Mouse (Mus musculus) liver, postnatal 0 days (tissue): Measurements from ENCODE around the gene Hoxc9. TPM values are rescaled to one million over a fixed set of nuclear protein-coding genes. Genes with fewer than 3 reads are reported as not detected.
A peak's percentile ranks its signal among the peaks of the same experiment; 100 is the strongest.

Experiments used
- ATAC-seq: fragments of 200-750 bp; cut with Nextera tagmentation; 2 replicates; pipeline ENCODE4 v1.8.0; 2017; ENCODE audit warnings: mild to moderate bottlenecking, moderate library complexity
- DNase-seq: peaks from one replicate; pipeline ENCODE4 v3.0.0-alpha.2; 2016
- H3K27ac ChIP-seq: fragments of 300-500 bp; sonication (generic); 2 replicates; pipeline ENCODE4 v1.5.1; 2014; ENCODE audit warnings: antibody characterized with exemption, moderate library complexity, mild to moderate bottlenecking, low read depth
- H3K27me3 ChIP-seq: fragments of 300-500 bp; sonication (generic); 2 replicates; pipeline ENCODE4 v1.6.1; 2014; ENCODE audit warnings: low read length, control low read depth, mixed read lengths; ENCODE audit not compliant: insufficient read depth
- H3K36me3 ChIP-seq: fragments of 300-500 bp; sonication (generic); replicated peaks from 2 replicates; pipeline ENCODE4 v1.6.1; 2014; ENCODE audit warnings: mild to moderate bottlenecking, control low read depth, low read length, moderate library complexity, mixed read lengths; ENCODE audit not compliant: insufficient read depth
- H3K4me1 ChIP-seq: fragments of 300-500 bp; sonication (generic); 2 replicates; pipeline ENCODE4 v1.6.1; 2014; ENCODE audit warnings: antibody characterized with exemption, mild to moderate bottlenecking, control low read depth; ENCODE audit not compliant: insufficient read depth
- H3K4me2 ChIP-seq: fragments of 300-500 bp; sonication (generic); 2 replicates; pipeline ENCODE4 v1.6.1; 2014; ENCODE audit warnings: low read depth, mild to moderate bottlenecking, low read length, moderate library complexity, mixed read lengths
- H3K4me3 ChIP-seq: fragments of 300-500 bp; sonication (generic); 2 replicates; pipeline ENCODE4 v1.5.1; 2014; ENCODE audit warnings: low read depth, low read length
- H3K9ac ChIP-seq: fragments of 300-500 bp; sonication (generic); replicated peaks from 2 replicates; pipeline ENCODE4 v1.6.1; 2014; ENCODE audit warnings: mild to moderate bottlenecking, moderate library complexity
- H3K9me3 ChIP-seq: fragments of 300-500 bp; sonication (generic); 2 replicates; pipeline ENCODE4 v1.6.1; 2016; ENCODE audit warnings: mild to moderate bottlenecking, control low read depth, low read length, mixed read lengths
- CTCF ChIP-seq: sonication (generic); IDR thresholded peaks from 2 replicates; pipeline ENCODE4 v1.5.1; 2016; ENCODE audit warnings: antibody characterized with exemption, low read depth
- EP300 ChIP-seq: IDR thresholded peaks from 2 replicates; pipeline ENCODE4 v1.6.1; 2016; ENCODE audit warnings: antibody characterized with exemption, low read depth, mild to moderate bottlenecking
- WGBS: fragments of 180-500 bp; shearing (Covaris S2); extraction: QIAGEN DNeasy Blood & Tissue Kit; methylation state at CpG from one replicate; pipeline ENCODE4 v1.1.7; 2014; ENCODE audit not compliant: insufficient replicate concordance; 5-methylcytosine and 5-hydroxymethylcytosine counted together
- polyA plus RNA-seq: library from polyadenylated mRNA; unstranded; fragments of >200 nt; fragmentation: Nextera tagmentation; extraction: Ambion mirVana; gene quantifications from 2 replicates; pipeline ENCODE4 v1.2.1, GENCODE M21; 2015

Gene Hoxc9
- polyA plus RNA-seq, 1 experiment from 2014 or later, result not detected

- no peak for DNase-seq
- H3K27ac ChIP-seq, result no peak overlapping the region
- peaks cover 100% of the 10 kb centered on the region for H3K27me3 ChIP-seq
- no peaks in the 10 kb centered on the region for H3K36me3 ChIP-seq
- H3K4me1 ChIP-seq, result no peaks in the 10 kb centered on the region
- no peak for TF ChIP-seq CTCF
- no peak for TF ChIP-seq EP300
- WGBS, result 2% methylated on average over 48 of the region's 50 CpGs
- H3K4me3 ChIP-seq, result no peak overlapping the region
- no peaks in the 10 kb centered on the region for H3K9me3 ChIP-seq
- H3K4me2 ChIP-seq, result no peak overlapping the region
- ATAC-seq, result no peak
- no peak overlapping the region for H3K9ac ChIP-seq
Observed at GRCm38 (mm10) chr15:102937036-102937666, 39.1 kb upstream of the Hoxc9 start.

- Histone ChIP-seq H3K9me3 (no peaks in the 10 kb centered on the region), H3K9ac (no peak overlapping the region), H3K4me3 (no peak overlapping the region), H3K27me3 (peaks cover 100% of the 10 kb centered on the region), H3K4me2 (no peak overlapping the region), H3K4me1 (no peaks in the 10 kb centered on the region), H3K27ac (no peak overlapping the region), H3K36me3 (no peaks in the 10 kb centered on the region)
- ATAC-seq (no peak), DNase-seq (no peak)
- TF ChIP-seq EP300 (no peak), CTCF (no peak)
- 4% methylated on average over 34 of the region's 34 CpGs for WGBS
Observed at GRCm38 (mm10) chr15:102939256-102940155, 36.7 kb upstream of the Hoxc9 start.

- H3K27ac ChIP-seq, result no peak overlapping the region
- 3% methylated on average over 48 of the region's 53 CpGs for WGBS
- no peaks in the 10 kb centered on the region for H3K9me3 ChIP-seq
- no peaks in the 10 kb centered on the region for H3K36me3 ChIP-seq
- H3K4me1 ChIP-seq, result no peaks in the 10 kb centered on the region
- TF ChIP-seq EP300, result no peak
- TF ChIP-seq CTCF, result peak; percentile 26
- DNase-seq, result no peak
- no peak overlapping the region for H3K4me3 ChIP-seq
- no peak for ATAC-seq
- H3K9ac ChIP-seq, result no peak overlapping the region
- H3K4me2 ChIP-seq, result no peak overlapping the region
- H3K27me3 ChIP-seq, result peaks cover 100% of the 10 kb centered on the region
Observed at GRCm38 (mm10) chr15:102942739-102943467, 33.3 kb upstream of the Hoxc9 start.

- H3K27me3 ChIP-seq, result peaks cover 100% of the 10 kb centered on the region
- no peak for ATAC-seq
- no peak overlapping the region for H3K4me2 ChIP-seq
- WGBS, result 4% methylated on average over 5 of the region's 5 CpGs
- no peak overlapping the region for H3K9ac ChIP-seq
- no peaks in the 10 kb centered on the region for H3K9me3 ChIP-seq
- H3K4me3 ChIP-seq, result no peak overlapping the region
- no peaks in the 10 kb centered on the region for H3K36me3 ChIP-seq
- TF ChIP-seq EP300 (no peak), CTCF (no peak)
- H3K4me1 ChIP-seq, result no peaks in the 10 kb centered on the region
- no peak overlapping the region for H3K27ac ChIP-seq
- DNase-seq, result no peak
Observed at GRCm38 (mm10) chr15:102943468-102943813, 32.8 kb upstream of the Hoxc9 start.

GRCm38 (mm10) chr15:102945185-102946077 lies 30.8 kb upstream of the Hoxc9 start:
- Histone ChIP-seq H3K9ac (no peak overlapping the region), H3K27me3 (peaks cover 98% of the 10 kb centered on the region), H3K9me3 (no peaks in the 10 kb centered on the region), H3K4me3 (no peak overlapping the region), H3K4me2 (no peak overlapping the region), H3K36me3 (no peaks in the 10 kb centered on the region), H3K4me1 (no peaks in the 10 kb centered on the region), H3K27ac (no peak overlapping the region)
- ATAC-seq, result no peak
- no peak for DNase-seq
- WGBS, result 11% methylated on average over 22 of the region's 22 CpGs
- no peak for TF ChIP-seq CTCF
- TF ChIP-seq EP300, result no peak
